8 mouse cellular contexts compared by ENCODE assay signal in genomic region chr16:66798204-66798603, GRCm38 (mm10).
"Had no signal": no experiment of that assay in that cellular context is flagged by ENCODE, and none has a peak within 500 bp of the region (broad histone marks: within the 10 kb centered on the region; RNA-seq: fewer than 3 reads in every experiment).

No protein-coding gene starts in this region.

- H3K4me1 ChIP-seq: limb, embryonic 13.5 days; midbrain, embryonic 12.5 days had no signal

- DNase-seq: kidney, postnatal 25 days; lung, adult 18-20 months; right cerebral cortex, postnatal 14 days; thymus, postnatal 36 days had no signal

- H3K4me3 ChIP-seq: left cerebral cortex, adult 2 months; limb, embryonic 13.5 days; midbrain, embryonic 12.5 days had no signal

- H3K27ac ChIP-seq: left cerebral cortex, adult 2 months; limb, embryonic 13.5 days; liver, embryonic 14.5 days; midbrain, embryonic 12.5 days had no signal

- H3K27me3 ChIP-seq: limb, embryonic 13.5 days; midbrain, embryonic 12.5 days had no signal
